Mouse (Mus musculus) testis, adult 2 months (tissue): ENCODE measurements around the gene Aagab. TPM values are rescaled to one million over a fixed set of nuclear protein-coding genes. Genes with fewer than 3 reads are reported as not detected.
A peak's percentile ranks its signal among the peaks of the same experiment; 100 is the strongest.

Experiments used
- H3K27ac ChIP-seq: fragments of 200-500 bp; 2 replicates; pipeline ENCODE4 v1.5.1; 2012; ENCODE audit warnings: low read depth, low read length; ENCODE audit not compliant: control insufficient read depth, insufficient read depth
- H3K27me3 ChIP-seq: fragments of 200-500 bp; 2 replicates; pipeline ENCODE4 v1.6.1; 2012; ENCODE audit warnings: mild to moderate bottlenecking, low read length, moderate library complexity; ENCODE audit not compliant: control insufficient read depth, insufficient read depth
- H3K36me3 ChIP-seq: fragments of 200-500 bp; 2 replicates; pipeline ENCODE4 v1.6.1; 2012; ENCODE audit warnings: mild to moderate bottlenecking, low read length; ENCODE audit not compliant: control insufficient read depth, insufficient read depth
- H3K4me1 ChIP-seq: fragments of 200-500 bp; 2 replicates; pipeline ENCODE4 v1.6.1; 2012; ENCODE audit warnings: low read length; ENCODE audit not compliant: control insufficient read depth, insufficient read depth
- H3K4me3 ChIP-seq: fragments of 200-500 bp; 2 replicates; pipeline ENCODE4 v1.5.1; 2012; ENCODE audit warnings: low read depth, mild to moderate bottlenecking, low read length, moderate library complexity, mixed read lengths; ENCODE audit not compliant: control insufficient read depth
- CTCF ChIP-seq: fragments of 200-500 bp; IDR thresholded peaks from 2 replicates; pipeline ENCODE4 v1.5.1; 2012; ENCODE audit warnings: low read depth, mild to moderate bottlenecking, inconsistent platforms, low read length, moderate library complexity; ENCODE audit not compliant: control insufficient read depth, insufficient read depth, insufficient replicate concordance
- POLR2A ChIP-seq: fragments of 200-500 bp; IDR thresholded peaks from 2 replicates; pipeline ENCODE4 v1.6.1; 2012; ENCODE audit warnings: low read depth, mild to moderate bottlenecking, inconsistent platforms, low read length, moderate library complexity; ENCODE audit not compliant: control insufficient read depth
- polyA plus RNA-seq: library from polyadenylated mRNA; depleted of rRNA; stranded (reverse); fragments of >200 nt; gene quantifications from 2 replicates; pipeline ENCODE4 v1.2.3, GENCODE M21; 2012

Gene Aagab
- polyA plus RNA-seq, 1 experiment: 12.2 TPM

DNA sequence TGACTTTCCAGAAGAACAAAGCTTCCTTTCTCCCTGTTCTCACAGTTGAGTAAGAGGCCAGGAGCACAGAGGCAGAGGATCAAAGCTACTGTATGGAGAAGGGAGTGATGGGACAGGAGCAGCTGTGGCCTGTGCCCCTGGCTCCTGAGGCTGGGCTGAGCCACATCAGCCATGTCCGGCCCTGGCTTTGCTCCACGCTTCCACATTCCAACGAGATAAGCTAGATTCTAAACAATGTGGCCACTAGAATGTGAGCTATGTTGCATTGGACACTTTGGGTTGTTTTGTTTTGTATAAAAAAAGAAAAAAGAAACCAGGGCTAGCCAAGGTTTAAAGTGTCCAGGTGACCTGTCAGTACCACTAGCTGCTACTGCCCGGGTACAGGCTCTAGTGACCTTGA lies 54.7 kb downstream of the Aagab start:
- TF ChIP-seq POLR2A (no peak), CTCF (no peak)
- Histone ChIP-seq H3K27me3 (no peaks in the 10 kb centered on the region), H3K4me3 (no peak overlapping the region), H3K36me3 (no peaks in the 10 kb centered on the region), H3K4me1 (peaks cover 6% of the 10 kb centered on the region), H3K27ac (0 out of 2 replicates have a peak overlapping the region, but pooled peaks have one; percentile 10)

DNA sequence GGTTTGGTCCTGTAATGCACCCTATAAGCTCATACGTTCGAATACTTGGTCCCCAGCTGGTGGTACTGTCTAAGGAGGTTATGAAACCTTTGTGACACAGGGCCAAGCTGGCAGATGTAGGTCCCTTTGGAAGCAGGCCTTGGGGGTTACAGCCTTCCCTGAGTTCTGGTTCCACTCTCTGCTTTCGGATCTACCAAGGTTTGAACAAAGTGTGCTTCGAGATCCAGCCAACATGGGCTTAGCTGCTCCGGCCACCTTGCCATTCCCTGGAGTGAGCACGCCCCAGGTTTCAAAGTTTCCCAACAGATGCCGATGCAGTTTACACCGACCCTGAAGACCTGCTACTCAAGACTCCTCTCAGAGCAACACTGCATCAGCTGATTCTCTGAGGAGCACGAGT lies 56.0 kb downstream of the Aagab start:
- no peaks in the 10 kb centered on the region for H3K36me3 ChIP-seq
- H3K27ac ChIP-seq: no peak overlapping the region
- H3K27me3 ChIP-seq: no peaks in the 10 kb centered on the region
- H3K4me3 ChIP-seq: no peak overlapping the region
- no peak for TF ChIP-seq CTCF
- peaks cover 6% of the 10 kb centered on the region for H3K4me1 ChIP-seq

DNA sequence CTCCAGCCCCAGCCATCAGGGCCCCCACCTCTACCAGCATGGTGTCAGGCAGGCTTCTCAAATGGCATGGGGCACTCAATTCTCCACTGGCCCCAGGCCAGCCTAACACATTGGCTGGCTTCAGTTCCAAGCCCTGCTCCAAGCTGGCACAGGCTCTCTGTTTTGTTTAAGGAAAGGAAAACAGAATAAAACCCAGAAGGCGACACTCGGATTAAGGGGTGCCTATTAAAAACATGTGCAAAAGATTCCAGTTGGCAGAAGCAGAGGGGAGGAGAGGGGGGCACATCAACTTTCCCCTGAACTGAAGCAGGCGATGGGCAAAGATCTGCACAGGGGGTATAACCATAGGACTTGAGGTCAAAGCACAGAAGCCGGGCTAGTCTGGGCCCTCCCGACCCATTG lies 56.5 kb downstream of the Aagab start:
- H3K27ac ChIP-seq: no peak overlapping the region
- no peak overlapping the region for H3K4me3 ChIP-seq
- TF ChIP-seq POLR2A (no peak), CTCF (no peak)
- H3K4me1 ChIP-seq: peaks cover 6% of the 10 kb centered on the region
- no peaks in the 10 kb centered on the region for H3K27me3 ChIP-seq
- no peaks in the 10 kb centered on the region for H3K36me3 ChIP-seq

DNA sequence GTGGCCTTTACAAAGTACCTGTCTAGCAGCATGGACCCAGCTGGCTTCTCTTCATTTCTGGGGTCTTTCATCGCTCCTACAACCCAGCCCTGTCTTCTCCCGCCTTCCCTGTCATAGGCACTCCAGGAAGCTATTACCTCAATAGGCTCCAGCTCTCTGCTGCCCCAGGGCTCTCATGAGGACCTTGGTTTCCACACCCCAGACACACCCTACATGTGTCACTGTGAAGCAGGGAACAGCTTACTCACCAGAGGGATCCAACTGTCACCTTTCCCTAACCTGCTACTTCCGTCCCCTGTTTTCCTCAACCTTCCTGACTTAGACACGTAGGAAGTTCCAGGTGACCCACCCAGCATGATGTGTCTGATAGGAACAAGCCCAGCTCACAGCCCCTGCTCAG lies 57.6 kb downstream of the Aagab start:
- Histone ChIP-seq H3K36me3 (no peaks in the 10 kb centered on the region), H3K4me1 (peaks cover 6% of the 10 kb centered on the region), H3K27ac (no peak overlapping the region), H3K27me3 (no peaks in the 10 kb centered on the region), H3K4me3 (no peak overlapping the region)
- no peak for TF ChIP-seq POLR2A

DNA sequence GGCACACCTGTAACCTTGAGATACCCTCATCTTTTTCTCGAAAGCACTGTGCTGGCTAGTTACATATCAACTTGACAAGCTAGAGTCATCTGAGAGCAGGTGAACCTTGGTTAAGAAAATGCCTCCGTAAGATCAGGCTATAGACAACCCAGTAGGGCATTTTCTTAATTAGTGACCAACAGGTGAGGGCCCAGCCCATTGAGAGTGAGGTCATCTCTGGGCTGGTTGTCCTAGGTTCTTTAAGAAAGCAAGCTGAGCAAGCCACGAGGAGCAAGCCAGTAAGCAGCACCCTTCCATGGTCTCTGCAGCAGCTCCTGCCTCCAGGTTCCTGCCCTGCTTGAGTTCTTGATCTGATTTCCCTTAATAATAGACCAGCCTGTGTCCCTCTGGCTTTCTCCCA lies 58.2 kb downstream of the Aagab start:
- no peak for TF ChIP-seq POLR2A
- no peak for TF ChIP-seq CTCF
- no peaks in the 10 kb centered on the region for H3K36me3 ChIP-seq
- no peaks in the 10 kb centered on the region for H3K27me3 ChIP-seq
- peaks cover 6% of the 10 kb centered on the region for H3K4me1 ChIP-seq
- H3K4me3 ChIP-seq: no peak overlapping the region
- no peak overlapping the region for H3K27ac ChIP-seq

DNA sequence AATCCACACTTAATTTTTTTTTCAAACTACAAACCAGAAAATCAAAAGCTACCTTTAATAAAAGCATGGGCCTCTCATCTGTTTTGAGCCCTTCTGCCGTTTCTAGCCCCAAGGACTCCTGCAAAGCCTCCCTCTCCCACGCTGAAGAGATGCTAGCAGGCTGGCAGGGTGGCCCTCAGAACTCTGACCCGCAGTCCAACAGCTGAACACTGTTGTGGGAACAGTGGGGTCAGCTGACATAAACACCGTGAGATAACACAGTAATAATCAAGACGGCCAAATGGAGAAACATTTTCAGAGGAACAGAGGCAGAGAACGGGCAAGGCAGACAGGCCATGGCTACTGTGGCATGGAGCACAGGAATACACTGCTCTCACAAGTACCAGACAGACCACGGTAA lies 60.3 kb downstream of the Aagab start:
- Histone ChIP-seq H3K36me3 (no peaks in the 10 kb centered on the region), H3K4me1 (no peaks in the 10 kb centered on the region; the same call in 1 of the 2 replicates), H3K27ac (no peak overlapping the region)

DNA sequence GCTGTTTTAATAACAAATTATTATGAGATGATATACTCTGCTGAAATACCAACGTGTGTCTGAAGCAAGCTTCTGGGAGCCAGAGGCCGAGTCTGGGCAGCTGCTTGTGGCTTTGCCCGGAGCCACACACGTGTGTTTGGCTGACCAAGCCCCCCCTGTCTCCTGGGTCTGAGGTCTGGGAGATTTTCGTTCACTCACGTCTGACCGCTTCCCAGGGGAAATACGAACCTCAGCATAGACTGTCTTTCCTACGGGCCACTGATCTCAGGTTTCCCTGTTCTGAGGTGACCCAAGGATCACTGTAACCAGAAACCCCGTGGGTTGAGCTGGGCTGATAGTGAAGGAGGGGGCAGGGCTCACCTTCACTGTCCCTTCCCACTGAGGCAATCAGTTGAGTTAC lies 60.8 kb downstream of the Aagab start:
- Histone ChIP-seq H3K27ac (peak overlapping the region; percentile 33; the same call in 1 of the 2 replicates), H3K4me3 (no peak overlapping the region), H3K27me3 (no peaks in the 10 kb centered on the region), H3K36me3 (no peaks in the 10 kb centered on the region), H3K4me1 (no peaks in the 10 kb centered on the region; the same call in 1 of the 2 replicates)
- TF ChIP-seq CTCF: no peak
- TF ChIP-seq POLR2A: no peak

More for the DNA sequence above, 60.3 kb downstream of the Aagab start:
- Histone ChIP-seq H3K4me3 (no peak overlapping the region), H3K27me3 (no peaks in the 10 kb centered on the region)
- no peak for TF ChIP-seq CTCF
- TF ChIP-seq POLR2A: no peak; the same call in 1 of the 2 replicates

DNA sequence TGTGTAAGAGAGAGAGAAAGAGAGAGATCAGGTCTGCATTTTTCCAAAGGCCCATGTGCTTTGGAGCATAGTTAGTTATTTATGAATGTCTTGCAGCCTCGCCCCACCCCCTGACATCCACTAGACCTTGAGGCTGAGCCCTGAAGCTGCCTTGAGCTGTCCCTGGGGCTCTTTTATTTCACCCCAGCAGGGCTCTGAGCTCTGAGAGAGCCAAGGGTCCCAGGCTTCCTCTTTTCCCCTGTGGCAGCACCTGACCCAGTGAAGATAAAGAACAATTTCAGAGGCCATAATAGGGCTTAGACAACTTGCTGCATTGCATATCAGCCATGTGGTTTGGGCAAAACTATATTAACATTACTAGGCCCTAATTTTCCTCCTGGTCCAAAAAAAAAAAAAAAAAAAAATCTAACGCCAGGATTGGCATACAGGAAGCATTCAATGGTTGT lies 61.9 kb downstream of the Aagab start:
- no peak overlapping the region for H3K27ac ChIP-seq
- TF ChIP-seq CTCF (no peak), POLR2A (no peak)
- no peaks in the 10 kb centered on the region for H3K36me3 ChIP-seq
- H3K4me3 ChIP-seq: no peak overlapping the region
- H3K4me1 ChIP-seq: no peaks in the 10 kb centered on the region; the same call in 1 of the 2 replicates
- H3K27me3 ChIP-seq: no peaks in the 10 kb centered on the region
